Mouse (Mus musculus): ENCODE measurements around the gene Sft2d1. TPM values are rescaled to one million over a fixed set of nuclear protein-coding genes. Genes with fewer than 3 reads are reported as not detected.

Gene Sft2d1
- total and polyA plus RNA-seq, 3 experiments, result 88.0 to 101 TPM; not detected in 1

GRCm38 (mm10) chr17:8339666-8340374, 28.9 kb downstream of the Sft2d1 start:
- no peaks in the 10 kb centered on the region for H3K4me1 ChIP-seq (ENCODE audit: control insufficient read depth in 1 of 2, insufficient read depth in 2 of 2, low read length in 2 of 2)
- H3K9me3 ChIP-seq (replicated peaks; ENCODE audit: insufficient read depth, low read length), result no peaks in the 10 kb centered on the region
- no peaks in the 10 kb centered on the region for H3K27me3 ChIP-seq (ENCODE audit: control insufficient read depth in 1 of 2, insufficient read depth in 2 of 2, low read length in 2 of 2)
- DNase-seq (ENCODE audit: low read depth, low spot score), result no peak
- H3K79me2 ChIP-seq (ENCODE audit: control insufficient read depth, insufficient read depth, low read length, poor library complexity), result no peaks in the 10 kb centered on the region
- no peak overlapping the region for H3K4me3 ChIP-seq (ENCODE audit: control insufficient read depth in 1 of 2, insufficient read depth in 1 of 2, low read depth in 2 of 2, low read length in 2 of 2)
- H3K36me3 ChIP-seq (ENCODE audit: control insufficient read depth in 1 of 2, insufficient read depth in 2 of 2, low read length in 2 of 2), result no peaks in the 10 kb centered on the region
- H3K27ac ChIP-seq (ENCODE audit: control insufficient read depth, low read depth, low read length), result no peak overlapping the region
- TF ChIP-seq SIN3A (IDR thresholded peaks at IDR 0.05; ENCODE audit: low read length) (no peak), TAL1 (IDR thresholded peaks at IDR 0.05; ENCODE audit: low read length) (no peak), CHD1 (IDR thresholded peaks at IDR 0.05; ENCODE audit: low read depth, low read length) (no peak), MEF2A (IDR thresholded peaks at IDR 0.05; ENCODE audit: extremely low read depth, insufficient replicate concordance, low read depth, low read length, poor library complexity, severe bottlenecking) (no peak), POLR2AphosphoS5 (IDR thresholded peaks at IDR 0.05; ENCODE audit: borderline replicate concordance, low read depth, low read length) (no peak), KAT2A (conservative IDR thresholded peaks at IDR 0.05; ENCODE audit: low read depth, low read length) (no peak), ZC3H11A (IDR thresholded peaks at IDR 0.05; ENCODE audit: low read depth, low read length) (no peak), MXI1 (IDR thresholded peaks at IDR 0.05; ENCODE audit: low read depth, low read length) (no peak), TBP (IDR thresholded peaks at IDR 0.05; ENCODE audit: low read depth, low read length) (no peak), JUND (IDR thresholded peaks at IDR 0.05; ENCODE audit: low read depth, low read length) (no peak), UBTF (IDR thresholded peaks at IDR 0.05; ENCODE audit: borderline replicate concordance, insufficient read depth, low read depth, low read length) (no peak), ETS1 (IDR thresholded peaks at IDR 0.05; ENCODE audit: low read depth, low read length) (no peak), MAZ (IDR thresholded peaks at IDR 0.05; ENCODE audit: low read depth, low read length) (no peak), GABPA (IDR thresholded peaks at IDR 0.05; ENCODE audit: low read depth, low read length) (no peak), TCF12 (IDR thresholded peaks at IDR 0.05; ENCODE audit: low read depth, low read length) (no peak), RCOR1 (IDR thresholded peaks at IDR 0.05; ENCODE audit: low read depth, low read length) (no peak), POLR2A (IDR thresholded peaks at IDR 0.05; ENCODE audit: control insufficient read depth in 1 of 2, insufficient read depth in 1 of 2, low read depth in 1 of 2, low read length in 2 of 2, poor library complexity in 1 of 2) (no peak), GATA1 (IDR thresholded peaks at IDR 0.05; ENCODE audit: low read depth, low read length) (no peak), RAD21 (IDR thresholded peaks at IDR 0.05; ENCODE audit: low read depth, low read length) (no peak), CHD2 (IDR thresholded peaks at IDR 0.05; ENCODE audit: low read length) (no peak)
- H3K9ac ChIP-seq (ENCODE audit: control insufficient read depth, low read depth, low read length, poor library complexity, severe bottlenecking), result no peak overlapping the region

All from MEL (cell line).